Mouse (Mus musculus): ENCODE data around the gene Med12l. TPM values are rescaled to one million over a fixed set of nuclear protein-coding genes. Genes with fewer than 3 reads are reported as not detected.

The Med12l gene
- polyA plus RNA-seq, 1 experiment from 2014 or later: 1.0 TPM

GRCm38 (mm10) chr3:59121067-59121730 lies 115.6 kb downstream of the Med12l start:
- Histone ChIP-seq H3K4me1 (peaks cover 16% of the 10 kb centered on the region), H3K9me3 (replicated peaks) (no peaks in the 10 kb centered on the region), H3K4me3 (no peak overlapping the region), H3K27ac (no peak overlapping the region), H3K27me3 (ENCODE audit: low read depth, poor library complexity, severe bottlenecking) (no peaks in the 10 kb centered on the region), H3K36me3 (no peaks in the 10 kb centered on the region)
- 58% methylated on average over 7 of the region's 7 CpGs for WGBS
- no peak for DNase-seq (ENCODE audit: low spot score)

- H3K27me3 ChIP-seq (ENCODE audit: low read depth, poor library complexity, severe bottlenecking): no peaks in the 10 kb centered on the region
- H3K4me3 ChIP-seq: no peak overlapping the region
- WGBS: 72% methylated on average over 7 of the region's 7 CpGs
- H3K36me3 ChIP-seq: no peaks in the 10 kb centered on the region
- H3K4me1 ChIP-seq: peaks cover 16% of the 10 kb centered on the region
- DNase-seq (ENCODE audit: low spot score): no peak
- H3K9me3 ChIP-seq (replicated peaks): no peaks in the 10 kb centered on the region
- H3K27ac ChIP-seq: no peak overlapping the region
These were observed 116.3 kb downstream of the Med12l start for GRCm38 (mm10) chr3:59121780-59122449.

- no peaks in the 10 kb centered on the region for H3K27me3 ChIP-seq (ENCODE audit: low read depth, poor library complexity, severe bottlenecking)
- no peak for DNase-seq (ENCODE audit: low spot score)
- H3K9me3 ChIP-seq (replicated peaks): no peaks in the 10 kb centered on the region
- no peaks in the 10 kb centered on the region for H3K36me3 ChIP-seq
- peaks cover 16% of the 10 kb centered on the region for H3K4me1 ChIP-seq
- WGBS: 62% methylated on average over 5 of the region's 5 CpGs
- H3K4me3 ChIP-seq: no peak overlapping the region
- no peak overlapping the region for H3K27ac ChIP-seq
These were observed 119.4 kb downstream of the Med12l start for GRCm38 (mm10) chr3:59125022-59125421.

- Histone ChIP-seq H3K27ac (no peak overlapping the region), H3K4me3 (no peak overlapping the region), H3K36me3 (no peaks in the 10 kb centered on the region), H3K4me1 (peaks cover 16% of the 10 kb centered on the region), H3K9me3 (replicated peaks) (no peaks in the 10 kb centered on the region), H3K27me3 (ENCODE audit: low read depth, poor library complexity, severe bottlenecking) (no peaks in the 10 kb centered on the region)
- WGBS: 36% methylated on average over 7 of the region's 7 CpGs
- DNase-seq (ENCODE audit: low spot score): no peak
These were observed 120.3 kb downstream of the Med12l start for GRCm38 (mm10) chr3:59125783-59126555.

- Histone ChIP-seq H3K36me3 (no peaks in the 10 kb centered on the region), H3K4me1 (peaks cover 14% of the 10 kb centered on the region), H3K27ac (no peak overlapping the region), H3K27me3 (ENCODE audit: low read depth, poor library complexity, severe bottlenecking) (no peaks in the 10 kb centered on the region), H3K4me3 (no peak overlapping the region), H3K9me3 (replicated peaks) (no peaks in the 10 kb centered on the region)
- no peak for DNase-seq (ENCODE audit: low spot score)
- 80% methylated on average over 20 of the region's 20 CpGs for WGBS
These were observed 123.1 kb downstream of the Med12l start for GRCm38 (mm10) chr3:59128681-59129080.

- WGBS: 87% methylated on average over 3 of the region's 3 CpGs
- Histone ChIP-seq H3K27me3 (ENCODE audit: low read depth, poor library complexity, severe bottlenecking) (no peaks in the 10 kb centered on the region), H3K4me1 (peaks cover 8% of the 10 kb centered on the region; the same call in 1 of the 2 replicates), H3K27ac (no peak overlapping the region), H3K36me3 (no peaks in the 10 kb centered on the region), H3K4me3 (no peak overlapping the region), H3K9me3 (replicated peaks) (no peaks in the 10 kb centered on the region)
- no peak for DNase-seq (ENCODE audit: low spot score)
These were observed 123.9 kb downstream of the Med12l start for GRCm38 (mm10) chr3:59129547-59129946.

GRCm38 (mm10) chr3:59130431-59130830 lies 124.8 kb downstream of the Med12l start:
- 69% methylated on average over 8 of the region's 8 CpGs for WGBS
- no peaks in the 10 kb centered on the region for H3K9me3 ChIP-seq (replicated peaks)
- H3K4me3 ChIP-seq: no peak overlapping the region
- H3K36me3 ChIP-seq: no peaks in the 10 kb centered on the region
- H3K4me1 ChIP-seq: peaks cover 8% of the 10 kb centered on the region; the same call in 1 of the 2 replicates
- no peak overlapping the region for H3K27ac ChIP-seq
- no peaks in the 10 kb centered on the region for H3K27me3 ChIP-seq (ENCODE audit: low read depth, poor library complexity, severe bottlenecking)
- DNase-seq (ENCODE audit: low spot score): no peak

- DNase-seq (ENCODE audit: low spot score): no peak
- H3K27me3 ChIP-seq (ENCODE audit: low read depth, poor library complexity, severe bottlenecking): no peaks in the 10 kb centered on the region
- H3K4me3 ChIP-seq: no peak overlapping the region
- H3K36me3 ChIP-seq: no peaks in the 10 kb centered on the region
- H3K4me1 ChIP-seq: peaks cover 1% of the 10 kb centered on the region; the same call in 1 of the 2 replicates
- H3K9me3 ChIP-seq (replicated peaks): no peaks in the 10 kb centered on the region
- 85% methylated on average over 4 of the region's 4 CpGs for WGBS
- no peak overlapping the region for H3K27ac ChIP-seq
These were observed 125.5 kb downstream of the Med12l start for GRCm38 (mm10) chr3:59131081-59131480.

- Histone ChIP-seq H3K4me3 (no peak overlapping the region), H3K27ac (no peak overlapping the region), H3K36me3 (no peaks in the 10 kb centered on the region), H3K4me1 (no peaks in the 10 kb centered on the region), H3K9me3 (replicated peaks) (no peaks in the 10 kb centered on the region), H3K27me3 (ENCODE audit: low read depth, poor library complexity, severe bottlenecking) (no peaks in the 10 kb centered on the region)
- DNase-seq (ENCODE audit: low spot score): no peak
- WGBS: 90% methylated on average over 4 of the region's 4 CpGs
These were observed 126.3 kb downstream of the Med12l start for GRCm38 (mm10) chr3:59131966-59132365.

- H3K4me1 ChIP-seq: no peaks in the 10 kb centered on the region
- 91% methylated on average over 5 of the region's 5 CpGs for WGBS
These were observed 127.6 kb downstream of the Med12l start for GRCm38 (mm10) chr3:59133189-59133588.

GRCm38 (mm10) chr3:59135911-59136653 lies 130.5 kb downstream of the Med12l start:
- no peak overlapping the region for H3K4me3 ChIP-seq
- H3K36me3 ChIP-seq: no peaks in the 10 kb centered on the region
- H3K9me3 ChIP-seq (replicated peaks): no peaks in the 10 kb centered on the region
- H3K27me3 ChIP-seq (ENCODE audit: low read depth, poor library complexity, severe bottlenecking): no peaks in the 10 kb centered on the region
- no peak for DNase-seq (ENCODE audit: low spot score)
- 81% methylated on average over 5 of the region's 5 CpGs for WGBS
- no peak overlapping the region for H3K27ac ChIP-seq
- H3K4me1 ChIP-seq: 0 out of 2 replicates have a peak, but pooled peaks cover 7% of the 10 kb centered on the region

More at GRCm38 (mm10) chr3:59133189-59133588, 127.6 kb downstream of the Med12l start:
- H3K9me3 ChIP-seq (replicated peaks): no peaks in the 10 kb centered on the region
- H3K27ac ChIP-seq: no peak overlapping the region
- no peaks in the 10 kb centered on the region for H3K27me3 ChIP-seq (ENCODE audit: low read depth, poor library complexity, severe bottlenecking)
- no peak overlapping the region for H3K4me3 ChIP-seq
- DNase-seq (ENCODE audit: low spot score): no peak
- no peaks in the 10 kb centered on the region for H3K36me3 ChIP-seq

- no peak for DNase-seq (ENCODE audit: low spot score)
- WGBS: 67% methylated on average over 12 of the region's 12 CpGs
These were observed 133.4 kb downstream of the Med12l start for GRCm38 (mm10) chr3:59138946-59139468.

More at GRCm38 (mm10) chr3:59138946-59139468, 133.4 kb downstream of the Med12l start:
- H3K27ac ChIP-seq: no peak overlapping the region
- H3K27me3 ChIP-seq (ENCODE audit: low read depth, poor library complexity, severe bottlenecking): no peaks in the 10 kb centered on the region
- H3K36me3 ChIP-seq: no peaks in the 10 kb centered on the region
- no peak overlapping the region for H3K4me3 ChIP-seq
- H3K9me3 ChIP-seq (replicated peaks): no peaks in the 10 kb centered on the region
- peaks cover 11% of the 10 kb centered on the region; the same call in 1 of the 2 replicates for H3K4me1 ChIP-seq

All from limb, embryonic 10.5 days (tissue).